Comparison of ENCODE assay signal across 7 mouse cellular contexts in genomic region chr4:149752124-149752799, GRCm38 (mm10). TPM values are rescaled to one million over a fixed set of nuclear protein-coding genes. Genes with fewer than 3 reads are reported as not detected.
DNase-seq lines count a peak whose midpoint lies in the region; ATAC-seq and TF ChIP-seq lines count a peak whose summit lies in the region.

No protein-coding gene starts in this region.

- no peak overlapping the region for H3K27ac ChIP-seq in embryonic facial prominence, embryonic 11.5 days (replicated peaks; ENCODE audit: low read depth, low read length)
- no peak overlapping the region; the same call in 1 of the 2 replicates for H3K27ac ChIP-seq in hindbrain, embryonic 14.5 days
- no peak overlapping the region for H3K27ac ChIP-seq in liver, postnatal 0 days (ENCODE audit: low read depth)

- ATAC-seq in embryonic facial prominence, embryonic 11.5 days (replicated peaks; ENCODE audit: insufficient number of reproducible peaks, low FRiP score, low TSS enrichment, low read depth): no peak; the same call in 1 of the 2 replicates
- no peak for ATAC-seq in hindbrain, embryonic 14.5 days (ENCODE audit: low FRiP score)
- no peak for ATAC-seq in liver, postnatal 0 days

- peak; percentile 76 for TF ChIP-seq CTCF in liver, postnatal 0 days (IDR thresholded peaks at IDR 0.05; ENCODE audit: low read depth)

- no peaks in the 10 kb centered on the region for H3K27me3 ChIP-seq in embryonic facial prominence, embryonic 11.5 days (ENCODE audit: control insufficient read depth, insufficient read depth, low read length)
- H3K27me3 ChIP-seq in hindbrain, embryonic 14.5 days (ENCODE audit: control insufficient read depth, insufficient read depth, low read length): no peaks in the 10 kb centered on the region
- H3K27me3 ChIP-seq in liver, postnatal 0 days (ENCODE audit: insufficient read depth, low read length): no peaks in the 10 kb centered on the region

- H3K36me3 ChIP-seq in embryonic facial prominence, embryonic 11.5 days (replicated peaks; ENCODE audit: control insufficient read depth, insufficient read depth, low read depth, low read length): no peaks in the 10 kb centered on the region
- H3K36me3 ChIP-seq in hindbrain, embryonic 14.5 days (replicated peaks; ENCODE audit: control insufficient read depth, insufficient read depth): peaks cover 45% of the 10 kb centered on the region
- H3K36me3 ChIP-seq in liver, postnatal 0 days (replicated peaks; ENCODE audit: insufficient read depth, low read length): peaks cover 24% of the 10 kb centered on the region

- peak; percentile 68 for DNase-seq in right cerebral cortex, adult 18-20 months
- DNase-seq in right cerebral cortex, postnatal 36 days (ENCODE audit: low spot score in 2 of 2): no peak
- peak; percentile 44 for DNase-seq in adrenal gland, postnatal 25 days
- DNase-seq in embryonic facial prominence, embryonic 11.5 days (ENCODE audit: low spot score): peak; percentile 84
- DNase-seq in hindbrain, embryonic 14.5 days (ENCODE audit: low spot score): peak; percentile 83
- peak; percentile 50 for DNase-seq in liver, postnatal 0 days
- DNase-seq in retina, embryonic 14.5 days (ENCODE audit: low spot score): peak; percentile 89

- H3K9ac ChIP-seq in embryonic facial prominence, embryonic 11.5 days (replicated peaks; ENCODE audit: low read length): no peak overlapping the region
- no peak overlapping the region for H3K9ac ChIP-seq in hindbrain, embryonic 14.5 days
- no peak overlapping the region for H3K9ac ChIP-seq in liver, postnatal 0 days (replicated peaks)

- no peak overlapping the region for H3K4me2 ChIP-seq in embryonic facial prominence, embryonic 11.5 days (ENCODE audit: low read depth, low read length)
- peak overlapping the region; percentile 24 for H3K4me2 ChIP-seq in hindbrain, embryonic 14.5 days (replicated peaks)
- no peak overlapping the region for H3K4me2 ChIP-seq in liver, postnatal 0 days (ENCODE audit: low read depth, low read length)

- no peaks in the 10 kb centered on the region for H3K4me1 ChIP-seq in embryonic facial prominence, embryonic 11.5 days (ENCODE audit: control insufficient read depth, insufficient read depth, low read length)
- peaks cover 8% of the 10 kb centered on the region; the same call in 1 of the 2 replicates for H3K4me1 ChIP-seq in hindbrain, embryonic 14.5 days (replicated peaks; ENCODE audit: control insufficient read depth, insufficient read depth, low read length)
- no peaks in the 10 kb centered on the region for H3K4me1 ChIP-seq in liver, postnatal 0 days (ENCODE audit: insufficient read depth)

- no peak overlapping the region for H3K4me3 ChIP-seq in embryonic facial prominence, embryonic 11.5 days (ENCODE audit: low read depth, low read length)
- H3K4me3 ChIP-seq in hindbrain, embryonic 14.5 days (replicated peaks; ENCODE audit: low read length): no peak overlapping the region
- no peak overlapping the region for H3K4me3 ChIP-seq in liver, postnatal 0 days (ENCODE audit: low read depth, low read length)

- no peak for TF ChIP-seq EP300 in liver, postnatal 0 days (IDR thresholded peaks at IDR 0.05; ENCODE audit: low read depth)

- 26% methylated on average over 17 of the region's 17 CpGs for WGBS in embryonic facial prominence, embryonic 11.5 days
- WGBS in hindbrain, embryonic 14.5 days: 24% methylated on average over 17 of the region's 17 CpGs
- 44% methylated on average over 17 of the region's 17 CpGs for WGBS in liver, postnatal 0 days (ENCODE audit: insufficient replicate concordance)

- no peaks in the 10 kb centered on the region for H3K9me3 ChIP-seq in embryonic facial prominence, embryonic 11.5 days (replicated peaks; ENCODE audit: control insufficient read depth, low read length)
- no peaks in the 10 kb centered on the region for H3K9me3 ChIP-seq in hindbrain, embryonic 14.5 days (ENCODE audit: control insufficient read depth, low read length)
- no peaks in the 10 kb centered on the region for H3K9me3 ChIP-seq in liver, postnatal 0 days (ENCODE audit: low read length)

RNA-seq across cellular contexts. Expression of gene Tmem201, which starts 14.4 kb away (rescaled TPM):
- 34.1 and 36.1 TPM in 2 replicates for total RNA-seq in adrenal gland, postnatal 25 days (2021)
- polyA plus RNA-seq in embryonic facial prominence, embryonic 11.5 days (2014; fragmentation: Nextera tagmentation; extraction: Ambion mirVana): 17.5 and 19.8 TPM in 2 replicates
- polyA plus RNA-seq in hindbrain, embryonic 14.5 days (2014; fragmentation: Nextera tagmentation; extraction: Ambion mirVana): 29.9 and 31.9 TPM in 2 replicates
- 5.1 and 5.8 TPM in 2 replicates for polyA plus RNA-seq in liver, postnatal 0 days (2015; fragmentation: Nextera tagmentation; extraction: Ambion mirVana)

RNA-seq across cellular contexts. Expression of gene Slc25a33, which starts 21.8 kb away (rescaled TPM):
- total RNA-seq in adrenal gland, postnatal 25 days (2021): 27.7 and 32.2 TPM in 2 replicates
- polyA plus RNA-seq in embryonic facial prominence, embryonic 11.5 days (2014; fragmentation: Nextera tagmentation; extraction: Ambion mirVana): 18.4 and 20.1 TPM in 2 replicates
- polyA plus RNA-seq in hindbrain, embryonic 14.5 days (2014; fragmentation: Nextera tagmentation; extraction: Ambion mirVana): 38.2 and 40.2 TPM in 2 replicates
- polyA plus RNA-seq in liver, postnatal 0 days (2015; fragmentation: Nextera tagmentation; extraction: Ambion mirVana): 52.2 and 53.2 TPM in 2 replicates

RNA-seq across cellular contexts. Expression of gene Pik3cd, which starts 49.9 kb away (rescaled TPM):
- 2.0 and 4.4 TPM in 2 replicates for total RNA-seq in adrenal gland, postnatal 25 days (2021)
- 4.2 and 4.5 TPM in 2 replicates for polyA plus RNA-seq in embryonic facial prominence, embryonic 11.5 days (2014; fragmentation: Nextera tagmentation; extraction: Ambion mirVana)
- polyA plus RNA-seq in hindbrain, embryonic 14.5 days (2014; fragmentation: Nextera tagmentation; extraction: Ambion mirVana): 15.3 and 16.5 TPM in 2 replicates
- 4.9 and 7.8 TPM in 2 replicates for polyA plus RNA-seq in liver, postnatal 0 days (2015; fragmentation: Nextera tagmentation; extraction: Ambion mirVana)

Comparison
In these comparisons a context has a peak if more than half of its experiments do, and no peak if none do; other contexts are left out.
1. DNase-seq: peak in right cerebral cortex, adult 18-20 months (single experiment), adrenal gland, postnatal 25 days (single experiment), embryonic facial prominence, embryonic 11.5 days (single experiment), hindbrain, embryonic 14.5 days (single experiment), liver, postnatal 0 days (single experiment) and retina, embryonic 14.5 days (single experiment); none in right cerebral cortex, postnatal 36 days (0 of 2).